Mouse (Mus musculus) kidney, adult 2 months (tissue): ENCODE data around the gene Stk24.

Experiments
- CTCF ChIP-seq: fragments of 200-500 bp; conservative IDR thresholded peaks from 2 replicates; pipeline ENCODE4 v1.5.1; 2011; ENCODE audit warnings: low read depth, mild to moderate bottlenecking, control low read depth, low read length, moderate library complexity, mixed read lengths; ENCODE audit not compliant: insufficient read depth, insufficient read length
- POLR2A ChIP-seq: fragments of 200-500 bp; IDR thresholded peaks from one replicate; pipeline ENCODE4 v1.6.1; 2011; ENCODE audit warnings: low read depth, low read length, control low read depth

DNA sequence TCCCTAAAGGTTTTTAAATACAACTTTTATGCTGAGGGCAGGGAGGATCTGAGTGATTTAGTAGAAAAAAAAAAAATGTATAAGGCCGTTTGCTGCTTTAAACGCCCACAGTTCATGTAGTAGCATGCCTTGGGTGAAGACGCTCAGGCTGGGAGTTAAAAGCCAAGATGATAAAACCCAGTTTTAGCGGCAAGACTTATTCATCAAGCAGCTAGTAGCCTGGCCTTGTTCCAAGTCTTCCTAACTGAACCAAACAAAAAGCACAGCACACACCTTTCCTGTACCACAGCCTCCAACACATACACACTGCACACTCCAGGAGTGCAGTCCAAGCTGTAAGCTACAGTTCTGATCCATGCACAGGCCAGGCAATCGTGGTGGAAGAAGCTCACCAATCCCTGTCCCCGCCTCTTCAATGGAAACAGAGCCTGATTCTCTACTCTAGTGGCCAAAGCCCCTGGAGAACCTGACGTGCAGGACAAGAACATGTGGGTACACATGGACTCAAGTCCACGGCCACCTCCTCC lies 23.4 kb downstream of the Stk24 start:
- TF ChIP-seq POLR2A = no peak
- no peak for TF ChIP-seq CTCF
